Mouse (Mus musculus) liver, postnatal 0 days (tissue): Measurements from ENCODE around the gene Pnpla2. TPM values are rescaled to one million over a fixed set of nuclear protein-coding genes. Genes with fewer than 3 reads are reported as not detected.

Experiments used
- ATAC-seq: fragments of 200-750 bp; cut with Nextera tagmentation; 2 replicates; pipeline ENCODE4 v1.8.0; 2017; ENCODE audit warnings: mild to moderate bottlenecking, moderate library complexity
- DNase-seq: peaks from one replicate; pipeline ENCODE4 v3.0.0-alpha.2; 2016
- H3K27ac ChIP-seq: fragments of 300-500 bp; sonication (generic); 2 replicates; pipeline ENCODE4 v1.5.1; 2014; ENCODE audit warnings: antibody characterized with exemption, moderate library complexity, mild to moderate bottlenecking, low read depth
- H3K27me3 ChIP-seq: fragments of 300-500 bp; sonication (generic); 2 replicates; pipeline ENCODE4 v1.6.1; 2014; ENCODE audit warnings: low read length, control low read depth, mixed read lengths; ENCODE audit not compliant: insufficient read depth
- H3K36me3 ChIP-seq: fragments of 300-500 bp; sonication (generic); replicated peaks from 2 replicates; pipeline ENCODE4 v1.6.1; 2014; ENCODE audit warnings: mild to moderate bottlenecking, control low read depth, low read length, moderate library complexity, mixed read lengths; ENCODE audit not compliant: insufficient read depth
- H3K4me1 ChIP-seq: fragments of 300-500 bp; sonication (generic); 2 replicates; pipeline ENCODE4 v1.6.1; 2014; ENCODE audit warnings: antibody characterized with exemption, mild to moderate bottlenecking, control low read depth; ENCODE audit not compliant: insufficient read depth
- H3K4me2 ChIP-seq: fragments of 300-500 bp; sonication (generic); 2 replicates; pipeline ENCODE4 v1.6.1; 2014; ENCODE audit warnings: low read depth, mild to moderate bottlenecking, low read length, moderate library complexity, mixed read lengths
- H3K4me3 ChIP-seq: fragments of 300-500 bp; sonication (generic); 2 replicates; pipeline ENCODE4 v1.5.1; 2014; ENCODE audit warnings: low read depth, low read length
- H3K9ac ChIP-seq: fragments of 300-500 bp; sonication (generic); replicated peaks from 2 replicates; pipeline ENCODE4 v1.6.1; 2014; ENCODE audit warnings: mild to moderate bottlenecking, moderate library complexity
- H3K9me3 ChIP-seq: fragments of 300-500 bp; sonication (generic); 2 replicates; pipeline ENCODE4 v1.6.1; 2016; ENCODE audit warnings: mild to moderate bottlenecking, control low read depth, low read length, mixed read lengths
- CTCF ChIP-seq: sonication (generic); IDR thresholded peaks from 2 replicates; pipeline ENCODE4 v1.5.1; 2016; ENCODE audit warnings: antibody characterized with exemption, low read depth
- EP300 ChIP-seq: IDR thresholded peaks from 2 replicates; pipeline ENCODE4 v1.6.1; 2016; ENCODE audit warnings: antibody characterized with exemption, low read depth, mild to moderate bottlenecking
- WGBS: fragments of 180-500 bp; shearing (Covaris S2); extraction: QIAGEN DNeasy Blood & Tissue Kit; methylation state at CpG from one replicate; pipeline ENCODE4 v1.1.7; 2014; ENCODE audit not compliant: insufficient replicate concordance; 5-methylcytosine and 5-hydroxymethylcytosine counted together
- polyA plus RNA-seq: library from polyadenylated mRNA; unstranded; fragments of >200 nt; fragmentation: Nextera tagmentation; extraction: Ambion mirVana; gene quantifications from 2 replicates; pipeline ENCODE4 v1.2.1, GENCODE M21; 2015

The Pnpla2 gene
- polyA plus RNA-seq, 1 experiment from 2014 or later: 47.1 TPM

DNA sequence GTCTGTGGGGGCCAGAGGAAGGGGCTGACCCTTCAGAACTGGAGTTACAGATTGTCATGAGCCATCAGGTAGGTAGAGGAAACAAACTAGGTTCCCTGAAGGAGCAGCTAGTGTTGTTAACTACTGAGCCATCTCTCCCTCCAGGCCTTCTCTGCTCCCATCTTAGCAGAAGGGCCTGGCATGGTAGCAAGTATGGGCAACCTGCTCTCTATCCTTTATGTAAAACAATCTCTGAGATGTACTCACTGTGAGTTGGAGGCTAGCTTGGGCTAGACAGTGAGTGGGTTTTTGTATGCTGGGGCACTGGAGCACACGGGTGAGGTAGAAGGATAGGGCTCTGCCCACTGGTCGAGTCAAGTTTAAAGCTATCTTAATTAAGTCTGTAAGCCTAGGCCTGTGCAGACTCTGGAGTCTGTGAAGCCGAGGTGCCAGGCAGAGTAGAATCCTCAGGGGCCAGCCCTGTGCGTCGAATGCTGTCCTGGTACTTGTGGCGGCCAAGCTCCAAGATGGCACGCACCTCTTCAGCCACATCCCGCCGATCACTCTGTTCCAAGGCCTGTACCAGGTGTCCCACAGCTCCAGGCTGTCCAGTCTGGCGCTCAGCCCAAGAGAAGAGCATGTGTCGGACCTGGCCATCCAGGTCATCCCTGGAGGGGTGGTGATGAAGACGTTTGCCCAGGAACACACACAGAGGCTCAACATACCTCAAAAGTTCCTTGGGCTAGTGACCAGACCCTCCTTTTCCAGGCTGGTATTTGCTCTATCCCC is 16.6 kb upstream of the Pnpla2 start:
- no peak for DNase-seq
- Histone ChIP-seq H3K36me3 (peaks cover 32% of the 10 kb centered on the region), H3K27me3 (no peaks in the 10 kb centered on the region), H3K9ac (no peak overlapping the region; the same call in 1 of the 2 replicates), H3K9me3 (no peaks in the 10 kb centered on the region), H3K4me1 (peaks cover 56% of the 10 kb centered on the region), H3K27ac (no peak overlapping the region), H3K4me3 (no peak overlapping the region), H3K4me2 (no peak overlapping the region)
- TF ChIP-seq CTCF: no peak
- no peak for TF ChIP-seq EP300
- ATAC-seq: no peak
- WGBS: 90% methylated on average over 12 of the region's 12 CpGs

DNA sequence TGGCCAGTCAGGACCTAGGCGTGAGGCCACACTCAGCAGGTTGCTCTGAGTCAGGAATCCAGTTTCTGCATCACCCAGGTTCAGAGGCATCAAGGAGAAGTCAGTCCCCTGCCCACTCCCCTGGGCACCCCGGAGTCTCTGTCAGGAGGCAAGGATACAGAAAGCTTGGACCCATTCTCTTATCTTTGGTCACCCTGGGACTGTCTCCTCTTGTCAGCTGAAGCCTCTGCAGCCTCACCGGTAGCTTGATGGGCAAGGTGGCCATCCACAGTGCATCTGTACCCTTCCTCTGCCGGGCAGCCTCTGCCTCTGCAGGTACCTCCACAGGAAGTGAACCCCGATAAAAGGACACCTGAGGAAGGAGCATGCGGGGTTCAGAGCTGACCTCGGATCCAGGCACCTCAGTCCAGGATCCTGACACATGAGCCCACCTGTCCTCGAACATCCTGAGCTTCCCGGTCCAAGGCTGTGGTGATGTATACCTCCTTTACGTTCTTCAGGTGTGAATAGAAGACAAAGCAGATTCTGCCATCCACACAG is 15.8 kb upstream of the Pnpla2 start:
- H3K9ac ChIP-seq: no peak overlapping the region
- ATAC-seq (no peak), DNase-seq (no peak)
- TF ChIP-seq EP300: no peak
- TF ChIP-seq CTCF: no peak
- H3K4me1 ChIP-seq: peaks cover 54% of the 10 kb centered on the region
- H3K4me3 ChIP-seq: no peak overlapping the region
- no peaks in the 10 kb centered on the region for H3K27me3 ChIP-seq
- H3K9me3 ChIP-seq: no peaks in the 10 kb centered on the region
- H3K36me3 ChIP-seq: peaks cover 26% of the 10 kb centered on the region
- WGBS: 90% methylated on average over 10 of the region's 10 CpGs
- H3K27ac ChIP-seq: no peak overlapping the region
- no peak overlapping the region for H3K4me2 ChIP-seq

DNA sequence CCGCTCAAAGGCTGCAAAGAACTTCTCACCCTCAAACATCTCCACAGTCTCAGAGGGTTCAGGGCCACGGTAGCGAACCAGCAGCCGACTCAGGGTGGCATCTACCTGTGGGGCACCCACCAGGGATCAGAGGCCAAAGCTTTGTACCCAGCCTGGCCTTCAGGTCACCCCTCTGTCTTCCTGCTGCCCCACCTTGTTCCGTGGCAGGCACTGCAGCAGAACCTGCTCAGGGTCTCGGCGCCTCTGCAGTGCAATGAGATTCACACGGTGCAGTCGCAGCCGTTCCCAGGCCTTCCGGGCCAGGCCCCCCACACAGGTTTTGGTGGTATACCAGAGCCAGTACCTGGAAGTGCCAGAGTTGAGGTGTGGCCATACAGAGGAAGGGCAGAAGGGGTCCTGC is 15.2 kb upstream of the Pnpla2 start:
- DNase-seq: no peak
- Histone ChIP-seq H3K27ac (no peak overlapping the region), H3K27me3 (no peaks in the 10 kb centered on the region), H3K9me3 (no peaks in the 10 kb centered on the region), H3K4me2 (no peak overlapping the region), H3K9ac (no peak overlapping the region), H3K4me3 (no peak overlapping the region), H3K36me3 (peaks cover 26% of the 10 kb centered on the region), H3K4me1 (peaks cover 53% of the 10 kb centered on the region)
- WGBS: 91% methylated on average over 11 of the region's 11 CpGs
- TF ChIP-seq CTCF: no peak
- TF ChIP-seq EP300: no peak
- ATAC-seq: no peak

DNA sequence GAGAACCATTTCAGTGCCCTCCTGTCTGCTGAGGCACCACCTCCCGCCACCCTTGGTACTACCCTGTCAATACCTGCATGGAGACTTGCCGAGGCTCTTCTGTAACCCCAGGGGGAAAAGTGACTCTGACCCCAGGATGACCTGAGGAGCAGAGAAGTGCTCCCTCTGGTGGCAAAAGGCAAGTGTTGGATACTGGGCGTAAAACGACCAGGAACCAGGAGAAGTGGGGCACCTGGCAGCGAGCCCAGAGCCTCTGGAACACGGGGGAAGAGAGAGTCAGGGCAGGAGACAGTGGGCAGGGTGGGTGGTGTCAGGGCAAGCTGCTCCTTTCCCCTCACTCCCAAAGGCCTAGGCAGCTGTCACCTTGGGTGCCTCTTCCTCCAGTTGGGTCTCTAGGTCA is 14.4 kb upstream of the Pnpla2 start:
- H3K27me3 ChIP-seq: no peaks in the 10 kb centered on the region
- peaks cover 26% of the 10 kb centered on the region for H3K36me3 ChIP-seq
- peaks cover 49% of the 10 kb centered on the region for H3K4me1 ChIP-seq
- no peak overlapping the region for H3K4me3 ChIP-seq
- DNase-seq: peak; percentile 80
- WGBS: 33% methylated on average over 6 of the region's 6 CpGs
- TF ChIP-seq CTCF (peak; percentile 91), EP300 (no peak)
- no peaks in the 10 kb centered on the region for H3K9me3 ChIP-seq
- no peak overlapping the region for H3K9ac ChIP-seq
- H3K4me2 ChIP-seq: no peak overlapping the region
- H3K27ac ChIP-seq: no peak overlapping the region
- peak; percentile 9; the same call in 1 of the 2 replicates for ATAC-seq

GRCm38 (mm10) chr7:141441460-141441859 is 13.5 kb upstream of the Pnpla2 start:
- DNase-seq: no peak
- TF ChIP-seq CTCF (no peak), EP300 (no peak)
- Histone ChIP-seq H3K9me3 (no peaks in the 10 kb centered on the region), H3K4me2 (peak overlapping the region; percentile 91; the same call in 1 of the 2 replicates), H3K27ac (no peak overlapping the region), H3K27me3 (no peaks in the 10 kb centered on the region), H3K9ac (no peak overlapping the region), H3K4me1 (peaks cover 41% of the 10 kb centered on the region), H3K36me3 (peaks cover 26% of the 10 kb centered on the region), H3K4me3 (no peak overlapping the region)
- 94% methylated on average over 9 of the region's 9 CpGs for WGBS
- ATAC-seq: no peak

GRCm38 (mm10) chr7:141442199-141442598 is 12.8 kb upstream of the Pnpla2 start:
- Histone ChIP-seq H3K4me2 (peak overlapping the region; percentile 91), H3K27me3 (no peaks in the 10 kb centered on the region), H3K36me3 (peaks cover 26% of the 10 kb centered on the region), H3K4me3 (peak overlapping the region; percentile 66), H3K9me3 (no peaks in the 10 kb centered on the region), H3K9ac (no peak overlapping the region; the same call in 1 of the 2 replicates), H3K4me1 (peaks cover 39% of the 10 kb centered on the region), H3K27ac (no peak overlapping the region)
- TF ChIP-seq EP300: no peak
- no peak for ATAC-seq
- WGBS: 86% methylated on average over 13 of the region's 13 CpGs
- no peak for DNase-seq
